Mouse (Mus musculus): Measurements from ENCODE around the gene Ltb4r1.

DNA sequence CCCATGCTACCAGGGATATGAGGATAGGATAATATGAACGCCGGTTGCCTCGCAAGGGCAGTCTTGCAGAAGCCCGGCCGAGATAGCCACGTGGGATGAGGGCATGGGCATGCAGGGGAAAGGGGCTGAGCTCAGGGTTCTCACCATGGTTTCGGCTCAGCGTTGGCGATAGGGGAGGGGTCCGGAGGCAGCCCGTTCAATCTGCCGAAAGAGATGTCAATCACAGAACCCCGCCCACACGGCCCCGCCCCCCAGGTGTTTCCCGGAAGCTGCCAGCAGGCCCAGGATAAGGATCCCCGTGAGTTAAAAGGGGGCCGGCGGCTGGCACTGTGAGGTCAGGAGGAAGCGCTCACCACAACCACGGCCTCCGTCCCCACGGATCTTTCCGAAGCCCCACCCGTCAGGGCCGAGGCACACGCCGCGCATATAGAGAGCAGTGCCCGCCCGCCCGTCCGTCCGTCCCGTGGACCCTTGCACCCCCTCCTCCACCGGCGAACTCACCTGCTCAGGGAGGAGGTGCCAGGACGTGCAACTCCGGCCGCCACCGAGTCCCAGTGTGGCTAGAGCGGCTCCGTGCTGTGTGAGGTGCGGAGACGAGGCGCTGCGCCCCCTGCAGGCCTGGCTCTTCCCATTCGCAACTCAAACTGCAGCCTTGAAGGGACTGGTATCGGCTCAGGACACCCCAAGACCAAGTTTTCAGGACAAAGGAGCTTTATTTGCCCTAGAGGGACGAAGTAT lies 43.9 kb upstream of the Ltb4r1 start, which contains the start of gene Rabggta:
- peak; percentile 97 for TF ChIP-seq CTCF (IDR thresholded peaks at IDR 0.05; ENCODE audit: borderline replicate concordance, insufficient read depth, low read length)
- peak; percentile 53; the same call in 1 of the 2 replicates for TF ChIP-seq POLR2A (IDR thresholded peaks at IDR 0.05; ENCODE audit: low read depth, low read length)

All from embryonic fibroblast, embryonic 13.5 days (primary cell).